In the genomic region with DNA sequence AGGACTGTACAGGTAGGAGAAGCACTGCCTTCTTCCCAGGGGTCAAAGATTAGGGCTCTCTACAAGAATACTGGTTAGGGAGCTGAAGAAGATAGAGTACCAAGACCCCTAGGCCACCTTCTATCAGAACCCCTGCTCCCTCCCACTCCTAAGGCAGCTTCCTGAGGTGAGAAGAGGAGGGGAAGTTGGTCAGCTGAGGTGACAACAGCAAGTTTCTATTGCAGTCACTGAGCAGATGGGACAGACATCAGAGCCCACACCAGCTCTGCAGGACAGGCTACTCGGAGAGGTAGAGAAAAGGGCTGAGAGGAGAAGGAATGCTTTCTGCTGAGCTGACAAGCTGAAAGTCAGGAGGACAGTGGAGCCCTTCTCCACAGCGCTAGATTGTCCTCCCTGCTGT, we compare ENCODE assay signal across 21 mouse cellular contexts.
"Had no signal": no experiment of that assay in that cellular context is flagged by ENCODE, and none has a peak within 500 bp of the region (broad histone marks: within the 10 kb centered on the region; RNA-seq: fewer than 3 reads in every experiment).

No protein-coding gene starts in this region.

- H3K36me3 ChIP-seq: liver, embryonic 13.5 days; liver, embryonic 15.5 days; lung, embryonic 15.5 days; midbrain, embryonic 12.5 days; neural tube, embryonic 13.5 days; neural tube, embryonic 15.5 days; stomach, embryonic 15.5 days had no signal

- H3K9ac ChIP-seq: liver, embryonic 13.5 days; liver, embryonic 15.5 days; liver, postnatal 0 days; lung, embryonic 15.5 days; midbrain, embryonic 12.5 days; neural tube, embryonic 13.5 days; neural tube, embryonic 15.5 days; stomach, embryonic 15.5 days had no signal

- H3K4me2 ChIP-seq: liver, embryonic 11.5 days; liver, embryonic 13.5 days; liver, embryonic 15.5 days; lung, embryonic 15.5 days; midbrain, embryonic 12.5 days; neural tube, embryonic 13.5 days; neural tube, embryonic 15.5 days; stomach, embryonic 15.5 days had no signal

- H3K27me3 ChIP-seq: liver, embryonic 13.5 days; liver, embryonic 15.5 days; lung, embryonic 15.5 days; midbrain, embryonic 12.5 days; neural tube, embryonic 13.5 days; neural tube, embryonic 15.5 days; stomach, embryonic 15.5 days had no signal

- H3K9me3 ChIP-seq: liver, embryonic 13.5 days; liver, embryonic 15.5 days; lung, embryonic 15.5 days; megakaryocyte, embryonic 14.5 days; midbrain, embryonic 12.5 days; neural tube, embryonic 13.5 days; neural tube, embryonic 15.5 days; stomach, embryonic 15.5 days had no signal

- H3K27ac ChIP-seq: liver, embryonic 13.5 days; liver, embryonic 15.5 days; lung, embryonic 15.5 days; macrophage; midbrain, embryonic 12.5 days; neural tube, embryonic 13.5 days; neural tube, embryonic 15.5 days; stomach, embryonic 15.5 days; stomach, postnatal 0 days had no signal

- DNase-seq: liver, embryonic 13.5 days; liver, postnatal 0 days; lung, adult 2 months; lung, postnatal 14 days; lung, postnatal 36 days; midbrain, embryonic 14.5 days; right cerebral cortex, postnatal 14 days; thymus, adult 2 months; thymus, postnatal 25 days had no signal

- ATAC-seq: liver, postnatal 0 days; lung, postnatal 0 days; midbrain, embryonic 16.5 days had no signal

- H3K4me1 ChIP-seq: liver, embryonic 15.5 days; midbrain, embryonic 12.5 days; neural tube, embryonic 15.5 days; stomach, embryonic 15.5 days had no signal

- H3K4me3 ChIP-seq: liver, embryonic 13.5 days; liver, embryonic 15.5 days; lung, embryonic 15.5 days; megakaryocyte, embryonic 14.5 days; midbrain, embryonic 12.5 days; neural tube, embryonic 13.5 days; neural tube, embryonic 15.5 days; stomach, embryonic 15.5 days had no signal
